Mouse (Mus musculus) 416B (cell line): Measurements from ENCODE around the gene Cx3cr1.

Experiments used
- DNase-seq: peaks from one replicate; pipeline ENCODE4 v3.0.0; 2011; ENCODE audit warnings: low read depth

Cx3cr1 gene

GRCm38 (mm10) chr9:119975286-119975685 lies 94.4 kb downstream of the Cx3cr1 start:
- no peak for DNase-seq

DNA sequence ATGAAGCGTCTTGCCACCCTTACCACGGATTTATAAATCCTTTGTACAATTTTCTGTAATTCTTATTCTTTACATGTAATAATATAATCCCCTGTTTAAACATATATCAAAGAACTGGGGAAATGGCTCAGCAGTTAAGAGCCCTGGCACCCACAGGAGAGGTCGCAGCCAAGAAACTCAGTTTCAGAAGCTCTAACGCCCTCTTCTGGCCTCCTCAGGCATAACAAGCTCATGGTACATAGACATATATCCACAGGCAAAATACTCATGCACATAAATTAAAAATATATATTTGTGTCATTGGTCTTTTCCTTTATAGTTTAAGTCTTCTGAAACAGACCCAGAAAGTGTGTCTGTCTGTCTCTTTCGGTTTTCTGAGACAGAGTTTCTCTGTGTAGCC lies 95.1 kb downstream of the Cx3cr1 start:
- peak; percentile 60 for DNase-seq

DNA sequence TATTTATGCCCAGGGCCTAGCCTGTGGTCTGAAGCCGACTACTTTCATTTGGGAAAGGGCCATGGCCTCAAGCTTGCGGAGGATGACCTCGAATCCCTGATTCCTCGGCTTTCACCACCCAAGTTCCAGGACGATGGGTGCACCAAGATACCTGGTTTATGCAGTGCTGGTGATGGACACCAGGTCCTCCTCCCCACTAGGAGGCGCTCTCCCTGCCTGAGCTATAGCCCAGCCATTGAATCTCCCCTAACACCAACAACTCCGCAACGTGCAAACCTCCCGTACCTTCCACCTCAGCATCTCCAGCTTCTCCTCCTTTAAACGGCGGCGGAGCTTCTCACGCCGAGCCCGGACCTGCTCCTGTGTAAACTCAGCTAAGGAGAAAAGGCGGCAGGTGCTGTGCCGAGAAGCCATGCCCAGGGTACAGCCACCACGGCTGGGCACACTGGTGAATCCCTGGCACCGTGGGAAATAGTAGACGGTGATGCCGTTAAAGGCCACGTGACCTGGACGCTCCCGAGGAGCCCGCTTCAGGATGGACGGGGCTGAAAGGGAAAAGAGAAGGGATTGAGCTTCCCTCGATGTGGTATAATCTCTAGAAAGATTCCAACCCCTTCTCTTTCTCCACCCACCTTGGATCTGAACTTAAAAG lies 95.7 kb downstream of the Cx3cr1 start:
- peak; percentile 40 for DNase-seq

DNA sequence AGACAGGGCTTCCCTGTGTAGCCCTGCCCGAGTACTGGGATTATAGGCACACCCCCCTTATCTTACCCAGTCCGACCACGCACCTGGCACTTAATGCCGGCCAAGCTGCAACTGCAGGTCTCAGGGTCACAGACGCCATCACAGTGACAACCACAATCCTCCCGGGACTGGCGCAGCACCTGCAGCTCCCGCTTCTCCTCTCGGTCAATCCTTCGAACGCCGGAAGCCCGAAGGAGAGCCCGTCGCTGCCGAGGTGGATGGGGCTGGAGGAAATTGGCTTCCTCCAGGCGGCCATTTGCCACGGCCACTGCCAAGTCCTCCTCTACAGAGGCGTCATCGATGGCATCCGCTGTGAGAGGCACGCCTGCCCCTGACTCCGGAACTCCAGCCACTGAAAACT lies 96.4 kb downstream of the Cx3cr1 start:
- DNase-seq = no peak

DNA sequence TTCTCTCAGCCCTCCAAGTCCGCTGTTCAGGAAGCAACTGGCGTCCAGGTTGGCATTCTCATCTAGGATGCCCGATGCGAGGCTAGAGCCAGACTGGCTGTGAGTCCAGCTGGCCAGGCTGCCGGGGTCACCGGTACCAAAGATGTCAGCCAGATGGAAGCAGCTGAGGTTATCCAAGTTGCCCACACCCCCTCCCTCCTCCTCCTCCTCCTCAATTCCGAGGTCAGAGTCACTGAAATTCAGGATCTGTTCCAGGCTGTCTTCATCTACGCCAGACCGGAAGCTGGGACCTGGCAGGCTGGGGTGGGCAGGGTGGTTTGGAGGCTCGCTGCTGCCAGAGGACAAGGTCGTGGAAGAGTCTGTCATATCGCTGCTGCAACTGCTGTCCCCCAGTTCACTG lies 97.1 kb downstream of the Cx3cr1 start:
- DNase-seq = no peak

- no peak for DNase-seq
These were observed 97.5 kb downstream of the Cx3cr1 start for GRCm38 (mm10) chr9:119972166-119972565.

- no peak for DNase-seq
These were observed 98.7 kb downstream of the Cx3cr1 start for GRCm38 (mm10) chr9:119970763-119971656.

GRCm38 (mm10) chr9:119970221-119970620 lies 99.5 kb downstream of the Cx3cr1 start:
- DNase-seq = peak; percentile 56

DNA sequence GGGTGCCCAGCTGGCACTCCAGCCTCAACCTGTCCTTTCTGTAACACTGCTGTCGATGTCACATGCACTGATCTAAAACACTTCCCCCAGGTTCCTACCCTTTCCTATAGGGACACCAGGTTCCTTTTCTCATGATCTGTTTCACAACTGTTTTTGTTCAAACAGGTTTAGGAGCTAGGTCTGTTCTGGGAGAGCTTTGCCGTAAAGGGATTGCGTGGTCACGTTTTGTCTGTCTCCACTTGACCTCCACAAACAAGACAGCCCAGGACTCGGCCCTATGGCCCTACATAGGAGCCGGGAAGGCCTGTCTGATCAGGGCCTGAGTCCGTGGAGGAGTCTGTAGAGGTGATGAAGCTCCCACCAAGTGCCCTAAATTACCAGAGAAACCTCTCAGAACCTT lies 99.9 kb downstream of the Cx3cr1 start:
- no peak for DNase-seq

DNA sequence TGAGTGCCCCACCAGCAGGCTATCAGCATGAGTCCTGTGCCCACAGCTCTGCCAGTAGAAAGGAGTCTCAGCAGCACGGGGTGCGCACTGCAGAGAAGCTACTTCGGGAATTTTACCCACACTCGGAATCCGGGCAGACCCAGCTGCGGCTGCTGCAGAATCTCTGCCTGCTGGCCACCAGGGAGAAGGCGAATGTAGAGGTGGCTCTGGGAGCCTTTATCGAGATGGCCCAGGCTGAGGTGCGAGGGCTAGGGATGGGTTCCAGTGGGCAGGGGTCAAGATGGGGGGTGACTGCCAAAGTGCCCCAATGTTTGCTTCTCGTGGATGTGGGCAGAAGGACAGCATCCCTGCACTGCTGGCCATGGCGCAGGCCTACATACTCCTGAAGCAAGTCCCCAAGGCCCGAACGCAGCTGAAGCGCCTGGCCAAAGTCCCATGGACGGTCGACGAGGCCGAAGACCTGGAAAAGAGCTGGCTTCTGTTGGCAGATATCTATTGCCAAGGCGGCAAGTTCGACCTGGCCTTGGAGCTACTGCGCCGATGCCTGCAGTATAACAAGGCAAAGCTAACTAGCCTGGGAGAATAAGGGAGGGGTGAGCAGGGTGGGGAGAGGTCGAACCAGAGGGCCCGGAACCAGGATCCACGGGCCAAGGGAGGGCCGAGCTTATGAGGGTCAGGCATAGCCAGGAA lies 103.3 kb downstream of the Cx3cr1 start:
- no peak for DNase-seq

DNA sequence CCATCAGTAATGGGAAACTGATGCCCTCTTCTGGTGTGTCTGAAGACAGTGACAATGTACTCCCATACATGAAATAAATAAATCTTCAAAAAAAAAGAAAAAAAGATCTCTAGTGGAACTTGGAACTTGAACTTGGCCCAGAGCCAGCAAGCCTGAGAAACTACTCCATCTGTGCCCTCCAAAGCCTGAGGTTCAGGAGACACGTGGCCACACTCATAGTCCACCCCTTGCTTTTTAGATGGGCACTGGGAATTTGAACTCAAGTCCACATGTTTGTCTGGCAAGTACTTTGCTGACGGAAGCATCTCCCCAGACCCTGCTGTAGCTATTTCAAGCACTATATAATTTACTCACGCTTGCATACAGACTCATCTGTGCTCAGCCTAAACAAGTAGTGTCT lies 104.5 kb downstream of the Cx3cr1 start:
- DNase-seq = no peak

DNA sequence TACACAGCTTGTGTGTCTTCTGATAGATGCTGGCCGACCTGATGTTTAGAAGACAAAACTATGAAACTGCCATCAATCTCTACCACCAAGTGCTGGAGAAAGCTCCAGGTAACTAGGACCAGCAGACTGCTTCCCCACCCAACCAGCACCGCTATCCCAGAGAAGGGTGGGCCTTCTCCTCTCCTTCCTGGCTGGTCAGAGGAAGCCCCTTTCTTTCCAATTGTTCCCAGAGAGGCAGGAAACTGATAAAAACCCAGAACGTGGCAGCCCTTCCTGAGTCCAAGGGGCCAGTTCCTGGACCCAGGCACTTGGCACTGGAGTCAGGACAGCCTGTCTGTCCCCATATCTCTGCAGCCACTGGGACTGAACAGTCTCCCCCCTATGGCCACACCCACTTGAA lies 105.5 kb downstream of the Cx3cr1 start:
- no peak for DNase-seq

DNA sequence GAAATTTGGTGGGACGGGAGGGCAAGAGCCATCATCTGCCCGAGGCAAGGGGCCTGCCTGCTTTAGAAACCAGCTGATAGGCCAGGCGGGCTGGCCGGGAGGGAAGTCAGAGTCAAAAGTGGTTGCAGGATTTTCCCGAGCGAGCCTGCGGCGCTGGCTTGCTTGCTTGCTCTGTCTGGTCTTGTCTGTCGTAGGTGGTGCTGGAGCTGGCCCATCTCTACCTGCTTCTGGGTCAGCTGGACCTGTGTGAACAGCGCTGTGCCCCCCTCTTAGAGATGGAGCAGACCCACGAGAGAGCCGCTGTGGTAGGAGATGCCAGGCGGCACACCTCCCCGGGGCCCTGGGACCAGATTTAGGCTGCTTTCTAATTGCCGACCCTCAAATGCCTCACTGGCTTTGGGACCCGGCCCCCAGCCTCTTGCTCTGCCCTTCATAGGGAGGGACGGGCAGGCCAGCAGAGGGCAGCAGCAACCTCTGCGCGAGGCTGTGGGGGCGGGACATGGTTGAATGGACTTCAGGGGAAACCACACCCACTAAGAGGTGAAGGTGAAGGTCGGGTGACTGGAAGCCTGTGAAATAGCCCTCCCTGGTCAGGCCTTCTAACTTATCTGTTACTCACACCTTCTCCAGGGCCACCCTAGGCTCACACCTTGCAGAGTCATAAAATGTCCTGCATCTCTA lies 106.6 kb downstream of the Cx3cr1 start:
- DNase-seq = peak; percentile 78

- no peak for DNase-seq
These were observed 107.5 kb downstream of the Cx3cr1 start for GRCm38 (mm10) chr9:119962216-119962615.

- no peak for DNase-seq
These were observed 110.8 kb downstream of the Cx3cr1 start for GRCm38 (mm10) chr9:119958835-119959234.

DNA sequence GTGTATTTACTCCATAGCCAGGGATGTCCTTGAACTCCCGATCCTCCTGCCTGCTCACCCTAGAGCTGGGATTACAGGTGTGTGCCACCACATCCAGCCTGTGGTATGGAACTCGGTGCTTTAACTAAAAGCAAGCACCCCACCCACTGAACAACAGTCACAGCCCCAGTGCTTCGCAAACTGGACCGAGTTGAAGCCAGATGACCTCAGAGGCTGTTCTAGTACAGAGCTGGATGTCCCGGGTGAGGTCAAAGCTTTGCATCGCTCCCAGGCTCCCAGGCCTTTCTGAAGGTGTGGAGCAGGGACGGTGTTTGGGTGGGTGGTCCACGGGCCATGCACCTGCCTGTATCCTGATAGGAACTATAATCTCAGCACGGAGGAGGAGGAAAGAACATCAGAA lies 118.3 kb downstream of the Cx3cr1 start:
- no peak for DNase-seq

GRCm38 (mm10) chr9:119950434-119950833 lies 119.2 kb downstream of the Cx3cr1 start:
- no peak for DNase-seq

- no peak for DNase-seq
These were observed 120.9 kb downstream of the Cx3cr1 start for GRCm38 (mm10) chr9:119948804-119949203.

GRCm38 (mm10) chr9:119945173-119945900 lies 124.3 kb downstream of the Cx3cr1 start:
- DNase-seq = peak; percentile 36

DNA sequence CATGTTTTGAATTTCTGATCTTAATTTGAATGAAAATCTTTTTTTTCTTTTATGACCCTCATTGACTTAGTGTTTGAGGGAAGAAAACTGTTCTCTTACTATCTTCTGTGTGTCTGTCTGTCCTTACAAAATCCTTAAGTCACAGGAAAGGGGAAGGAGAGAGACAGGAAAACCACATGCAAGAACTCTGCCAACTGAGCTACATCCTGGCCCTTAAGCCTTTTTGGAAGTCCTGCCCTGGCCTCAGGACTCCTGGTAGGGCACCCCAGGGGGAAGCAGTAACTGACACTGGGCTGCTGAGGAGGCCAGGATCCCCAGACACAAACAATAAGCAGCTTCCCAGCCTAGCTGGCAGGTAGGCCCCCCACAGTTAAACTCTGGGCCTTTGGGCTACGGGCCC lies 126.4 kb downstream of the Cx3cr1 start:
- peak; percentile 68 for DNase-seq

DNA sequence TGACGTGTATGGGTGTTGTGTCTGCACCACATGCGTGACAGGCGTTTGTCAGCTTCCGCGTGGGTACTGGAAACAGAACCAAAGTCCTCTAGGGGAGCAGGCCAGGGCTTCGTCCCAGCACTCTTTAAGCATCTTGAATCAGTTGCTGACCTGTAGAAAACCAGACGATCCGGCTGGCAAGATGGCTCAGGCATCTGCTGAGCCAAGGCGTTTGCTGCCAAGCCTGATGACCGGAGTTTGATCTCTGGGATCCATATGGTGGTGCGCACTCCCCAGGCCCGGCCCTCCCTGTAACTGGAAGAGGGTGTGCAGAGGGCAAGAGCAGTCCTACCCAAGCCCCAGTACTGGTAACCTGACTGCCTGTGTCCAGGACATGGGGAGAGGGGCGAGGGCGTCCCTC lies 127.8 kb downstream of the Cx3cr1 start:
- DNase-seq = no peak

- DNase-seq = no peak
These were observed 128.3 kb downstream of the Cx3cr1 start for GRCm38 (mm10) chr9:119941407-119941806.
